In the genomic region with DNA sequence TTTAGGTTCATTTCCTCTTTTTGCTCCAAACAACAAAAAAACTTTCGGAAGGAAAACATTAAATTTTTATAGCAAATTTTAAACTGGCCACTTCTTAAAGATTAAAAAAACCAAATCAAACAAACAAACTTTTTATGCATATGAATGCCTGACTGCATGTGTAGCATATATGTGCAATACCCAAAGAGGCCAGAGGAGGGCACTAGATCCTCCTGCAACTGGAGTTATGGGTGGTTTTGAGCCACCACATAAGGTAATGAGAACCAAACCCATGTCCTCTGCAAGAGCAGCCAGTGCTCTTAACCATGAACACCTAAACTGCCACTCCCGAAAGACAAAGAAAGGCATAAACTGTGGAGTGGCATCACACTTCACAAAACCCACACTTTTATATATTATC, we compare ENCODE assay signal across 8 mouse cellular contexts. TPM values are rescaled to one million over a fixed set of nuclear protein-coding genes. Genes with fewer than 3 reads are reported as not detected.
DNase-seq lines count a peak whose midpoint lies in the region; ATAC-seq and TF ChIP-seq lines count a peak whose summit lies in the region.

No protein-coding gene starts in this region.

- WGBS in hindbrain, embryonic 10.5 days, result 94% methylated on average over 2 of the region's 2 CpGs
- WGBS in hindbrain, embryonic 12.5 days, result 96% methylated on average over 2 of the region's 2 CpGs
- 93% methylated on average over 2 of the region's 2 CpGs for WGBS in thymus, adult 2 months

- DNase-seq in hindbrain, embryonic 10.5 days (ENCODE audit: low spot score), result peak; percentile 34
- peak; percentile 50 for DNase-seq in thymus, adult 2 months
- no peak for DNase-seq in thymus, adult 18-20 months
- DNase-seq in embryo, embryonic 9.5 days (ENCODE audit: extremely low spot score), result peak; percentile 34
- DNase-seq in retina, embryonic 14.5 days (ENCODE audit: low spot score), result peak; percentile 74
- DNase-seq in heart, adult 9 months (ENCODE audit: low spot score in 2 of 2), result no peak
- no peak for DNase-seq in gastrocnemius, postnatal 36 days

- peaks cover 31% of the 10 kb centered on the region for H3K4me1 ChIP-seq in hindbrain, embryonic 10.5 days (replicated peaks)
- H3K4me1 ChIP-seq in hindbrain, embryonic 12.5 days, result peaks cover 15% of the 10 kb centered on the region
- H3K4me1 ChIP-seq in thymus, adult 2 months (replicated peaks; ENCODE audit: control insufficient read depth, insufficient read depth, low read length), result peaks cover 3% of the 10 kb centered on the region; the same call in 1 of the 2 replicates

- no peaks in the 10 kb centered on the region for H3K27me3 ChIP-seq in hindbrain, embryonic 10.5 days (ENCODE audit: insufficient read depth, poor library complexity, severe bottlenecking)
- H3K27me3 ChIP-seq in hindbrain, embryonic 12.5 days, result no peaks in the 10 kb centered on the region
- H3K27me3 ChIP-seq in thymus, adult 2 months (ENCODE audit: control insufficient read depth, insufficient read depth, low read length), result no peaks in the 10 kb centered on the region

- no peak for TF ChIP-seq POLR2A in thymus, adult 2 months (IDR thresholded peaks at IDR 0.05; ENCODE audit: control insufficient read depth, extremely low read depth, insufficient read depth, low read length, poor library complexity)

- H3K4me3 ChIP-seq in hindbrain, embryonic 10.5 days, result no peak overlapping the region
- no peak overlapping the region for H3K4me3 ChIP-seq in hindbrain, embryonic 12.5 days
- H3K4me3 ChIP-seq in thymus, adult 2 months (ENCODE audit: control insufficient read depth, insufficient read depth, low read length), result no peak overlapping the region

- no peak overlapping the region for H3K27ac ChIP-seq in hindbrain, embryonic 10.5 days
- H3K27ac ChIP-seq in hindbrain, embryonic 12.5 days, result no peak overlapping the region
- no peak overlapping the region for H3K27ac ChIP-seq in thymus, adult 2 months (ENCODE audit: control insufficient read depth, insufficient read depth, low read length)

- ATAC-seq in hindbrain, embryonic 12.5 days (ENCODE audit: low FRiP score), result no peak

- H3K9ac ChIP-seq in hindbrain, embryonic 12.5 days, result no peak overlapping the region

- no peak overlapping the region for H3K4me2 ChIP-seq in hindbrain, embryonic 12.5 days (replicated peaks)

- TF ChIP-seq CTCF in thymus, adult 2 months (IDR thresholded peaks at IDR 0.05; ENCODE audit: borderline replicate concordance, control insufficient read depth, extremely low read depth, insufficient read depth, low read length, poor library complexity), result no peak

- intact Hi-C loops in gastrocnemius, postnatal 36 days (cut with DNase I), result no loop called here

- H3K36me3 ChIP-seq in hindbrain, embryonic 10.5 days, result peaks cover 46% of the 10 kb centered on the region
- H3K36me3 ChIP-seq in hindbrain, embryonic 12.5 days, result peaks cover 12% of the 10 kb centered on the region; the same call in 1 of the 2 replicates
- peaks cover 10% of the 10 kb centered on the region for H3K36me3 ChIP-seq in thymus, adult 2 months (ENCODE audit: control insufficient read depth, insufficient read depth, low read length)

- no peaks in the 10 kb centered on the region for H3K9me3 ChIP-seq in hindbrain, embryonic 10.5 days
- H3K9me3 ChIP-seq in hindbrain, embryonic 12.5 days (replicated peaks), result no peaks in the 10 kb centered on the region

RNA-seq across cellular contexts. Expression of gene Nap1l4, which starts 4.5 kb away (rescaled TPM):
- 365 and 372 TPM in 2 replicates for polyA plus RNA-seq in hindbrain, embryonic 10.5 days (2016; fragmentation: Nextera tagmentation; extraction: Ambion mirVana)
- 321 and 332 TPM in 2 replicates for polyA plus RNA-seq in hindbrain, embryonic 12.5 days (2016; fragmentation: Nextera tagmentation; extraction: Ambion mirVana)
- 107 and 120 TPM in 2 replicates for polyA plus RNA-seq in thymus, adult 2 months (2012; rRNA removed)
- 100 to 1,000 TPM; 167 to 189 TPM for total RNA-seq in gastrocnemius, postnatal 36 days (2021)

RNA-seq across cellular contexts. Expression of gene Phlda2, which starts 41.4 kb away (rescaled TPM):
- polyA plus RNA-seq in hindbrain, embryonic 10.5 days (2016; fragmentation: Nextera tagmentation; extraction: Ambion mirVana), result 0.92 and 1.5 TPM in 2 replicates
- polyA plus RNA-seq in hindbrain, embryonic 12.5 days (2016; fragmentation: Nextera tagmentation; extraction: Ambion mirVana), result 3.3 TPM in 2 replicates
- 0.39 TPM in 1 of 2 replicates, not detected in the other for polyA plus RNA-seq in thymus, adult 2 months (2012; rRNA removed)
- total RNA-seq in gastrocnemius, postnatal 36 days (2021), result not detected

RNA-seq across cellular contexts. Expression of gene Cars, which starts 55.5 kb away (rescaled TPM):
- polyA plus RNA-seq in hindbrain, embryonic 10.5 days (2016; fragmentation: Nextera tagmentation; extraction: Ambion mirVana), result 75.5 and 77.0 TPM in 2 replicates
- 57.1 and 61.6 TPM in 2 replicates for polyA plus RNA-seq in hindbrain, embryonic 12.5 days (2016; fragmentation: Nextera tagmentation; extraction: Ambion mirVana)
- polyA plus RNA-seq in thymus, adult 2 months (2012; rRNA removed), result 22.7 and 24.5 TPM in 2 replicates
- total RNA-seq in gastrocnemius, postnatal 36 days (2021), result 10 to 100 TPM; 33.9 to 38.6 TPM

Comparison
In these comparisons a context has a peak if more than half of its experiments do, and no peak if none do; other contexts are left out.
1. DNase-seq: peak in hindbrain, embryonic 10.5 days (single experiment), thymus, adult 2 months (single experiment), embryo, embryonic 9.5 days (single experiment) and retina, embryonic 14.5 days (single experiment); none in thymus, adult 18-20 months (0 of 2), heart, adult 9 months (0 of 2) and gastrocnemius, postnatal 36 days (0 of 2).